Mouse (Mus musculus) adrenal gland (tissue): ENCODE measurements around the gene Scel.

Experiments used
- intact Hi-C: fragments of 180-260 bp; cut with DNase I; formaldehyde crosslinking; loops from one replicate; pipeline ENCODE4 v1.15.1; 2025

Scel gene

DNA sequence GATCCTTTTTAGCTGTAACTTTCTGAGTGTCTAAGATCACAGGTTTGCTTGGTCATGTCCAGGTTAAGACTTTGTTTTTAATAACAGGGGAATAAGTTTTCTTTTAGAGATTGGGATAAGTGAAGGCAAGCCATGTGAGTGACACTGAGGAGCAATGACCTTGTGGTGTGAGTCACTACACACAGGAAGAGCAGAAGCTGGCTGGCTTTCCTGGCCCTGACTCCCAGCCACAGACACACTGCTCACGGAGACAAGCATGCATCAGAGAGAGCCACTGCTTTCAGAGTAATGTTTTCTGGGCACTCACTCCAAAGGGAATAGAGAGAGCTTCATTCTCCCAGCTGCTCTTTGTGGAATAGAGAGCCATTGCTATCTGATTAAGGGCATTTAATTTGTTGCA is 54.8 kb downstream of the Scel start:
- intact Hi-C loops, result no loop called here

DNA sequence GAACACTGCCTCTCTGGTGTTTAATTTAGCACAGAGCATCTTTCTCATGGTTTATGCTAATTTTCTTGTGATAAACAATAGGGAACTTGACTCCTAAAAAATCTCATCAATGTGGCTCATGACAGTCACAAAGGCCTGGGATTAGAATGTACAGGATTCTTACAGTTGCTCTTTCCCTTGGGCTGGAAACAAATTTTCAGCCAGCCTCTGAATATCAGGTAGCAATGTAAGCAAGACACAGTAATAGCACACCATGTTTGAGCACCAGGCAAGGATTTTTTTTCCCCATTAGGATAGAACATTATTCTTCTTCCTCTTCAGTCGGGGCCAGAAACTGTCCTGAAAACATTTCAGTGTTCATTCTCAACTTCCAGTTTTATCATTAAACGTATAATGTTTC is 55.3 kb downstream of the Scel start:
- intact Hi-C loops, result no loop called here

DNA sequence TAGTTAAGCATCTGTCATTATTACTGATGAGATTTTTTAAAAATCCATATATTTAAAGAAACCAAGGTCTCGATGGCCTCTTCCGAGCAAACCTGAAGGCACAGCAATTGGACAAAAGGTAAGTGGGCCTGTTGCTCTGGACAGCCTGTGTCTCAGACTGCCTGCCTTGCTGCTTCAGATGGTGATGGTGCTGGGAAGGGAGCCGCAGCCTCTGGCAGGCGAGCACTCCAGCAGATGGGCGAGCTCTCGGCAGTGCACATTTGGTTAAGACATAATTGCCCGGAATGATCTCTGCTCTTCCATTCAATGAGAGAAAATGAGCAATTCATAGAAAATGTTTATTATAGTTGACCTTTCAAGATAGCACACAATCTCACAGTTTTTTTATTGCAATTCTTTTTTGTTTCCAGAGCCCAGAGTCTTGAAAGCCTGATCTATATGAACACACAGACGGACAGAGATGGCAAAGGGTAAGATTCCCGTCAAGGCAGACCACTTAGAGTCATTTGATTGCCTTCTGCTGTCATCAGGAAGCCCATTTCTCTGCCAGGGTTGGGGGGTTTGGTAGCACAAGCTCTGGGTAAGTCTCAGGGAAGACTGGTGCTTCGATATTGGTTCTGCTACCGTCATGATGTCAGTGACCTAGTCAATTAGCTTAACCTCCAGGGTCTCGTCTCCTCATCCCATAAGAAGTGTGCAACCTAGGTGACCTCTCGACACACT is 58.6 kb downstream of the Scel start:
- intact Hi-C loops, result no loop called here

DNA sequence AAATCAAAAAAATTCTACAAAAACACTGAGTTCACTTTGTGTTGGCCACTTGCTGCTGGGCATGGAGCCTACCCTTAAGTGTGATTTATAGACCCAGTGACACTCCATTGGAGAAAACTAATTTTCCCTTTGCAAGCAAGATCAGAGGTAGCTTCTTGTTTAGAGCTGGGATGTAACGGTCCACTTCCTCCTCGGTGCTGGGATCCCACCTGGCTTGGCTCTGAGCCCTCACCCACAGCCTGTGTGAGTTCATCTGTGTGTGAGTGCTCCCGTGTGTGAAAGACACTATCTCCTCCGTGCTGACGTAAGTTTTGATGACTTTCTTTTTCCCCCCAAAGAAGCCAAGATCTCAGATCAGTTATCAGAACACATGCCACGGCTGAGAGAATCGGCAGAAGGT is 62.7 kb downstream of the Scel start:
- intact Hi-C loops, result no loop called here

DNA sequence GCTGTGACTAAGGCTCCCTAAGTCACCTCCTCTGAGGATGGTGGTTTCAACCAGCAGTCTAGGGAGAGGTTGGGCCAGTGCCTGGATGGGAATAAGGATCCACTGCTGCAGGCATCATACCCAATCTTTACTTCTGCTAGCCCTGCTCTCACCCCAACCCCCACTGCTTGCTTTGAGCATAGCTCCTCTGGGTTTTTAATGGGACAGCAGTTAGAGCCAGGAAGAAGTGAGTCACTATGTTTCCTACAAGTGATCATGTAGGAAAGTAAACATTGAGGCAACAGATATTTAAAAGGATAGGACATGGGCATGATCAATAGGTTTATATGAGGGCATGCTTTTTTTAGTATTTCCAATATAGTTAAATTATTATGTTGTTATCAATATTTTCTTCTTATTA is 63.9 kb downstream of the Scel start:
- intact Hi-C loops, result no loop called here

DNA sequence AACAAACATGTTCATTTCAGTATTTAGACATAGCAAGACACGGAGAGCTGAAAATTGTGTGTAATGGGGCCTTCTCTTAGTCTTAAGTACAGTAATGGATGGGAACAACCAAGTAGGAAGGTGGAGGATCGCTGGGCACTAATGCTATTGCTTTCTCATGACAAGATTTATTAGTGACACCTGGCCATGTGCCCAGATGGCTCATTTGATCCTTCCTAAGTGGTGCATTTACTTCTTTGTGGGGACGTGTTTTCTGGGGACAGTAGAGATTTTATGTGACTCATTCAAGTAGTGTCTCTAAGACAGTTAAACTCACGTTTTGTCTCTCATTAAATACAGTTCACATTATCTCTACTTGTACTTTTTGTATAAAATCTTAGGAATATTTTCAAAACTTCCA is 73.5 kb downstream of the Scel start:
- intact Hi-C loops, result no loop called here

DNA sequence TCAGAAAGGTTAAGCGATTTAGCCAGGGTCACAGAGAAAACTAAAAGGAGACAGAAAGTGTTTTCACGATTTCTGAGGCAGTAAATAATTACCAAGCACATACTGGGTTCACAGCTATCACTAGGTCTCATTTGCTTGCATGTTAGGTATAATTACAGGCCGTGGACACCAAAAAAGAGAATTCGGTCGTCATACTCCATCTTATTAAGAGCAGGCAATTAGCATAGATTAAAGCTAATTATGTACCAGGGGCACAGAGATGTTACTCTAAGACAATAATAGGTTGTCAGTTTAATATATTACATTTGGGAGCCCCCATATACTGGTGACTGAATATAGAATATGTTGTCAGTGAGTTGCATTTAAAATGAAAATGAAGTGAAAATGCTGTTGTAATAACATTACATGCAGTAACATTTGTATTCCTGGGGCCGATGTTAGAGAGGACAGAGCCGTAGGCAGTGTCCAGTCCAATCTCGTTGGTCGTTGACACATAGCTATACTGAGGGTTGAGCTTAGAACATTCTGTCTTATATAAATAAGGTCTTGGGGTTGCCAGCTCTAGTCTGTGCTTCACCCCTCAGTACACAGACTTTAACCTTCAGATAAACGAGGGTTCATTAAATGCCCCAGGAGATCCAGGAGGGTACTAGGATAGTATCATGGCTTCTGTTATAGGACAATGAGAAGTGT is 74.2 kb downstream of the Scel start:
- intact Hi-C loops, result no loop called here

DNA sequence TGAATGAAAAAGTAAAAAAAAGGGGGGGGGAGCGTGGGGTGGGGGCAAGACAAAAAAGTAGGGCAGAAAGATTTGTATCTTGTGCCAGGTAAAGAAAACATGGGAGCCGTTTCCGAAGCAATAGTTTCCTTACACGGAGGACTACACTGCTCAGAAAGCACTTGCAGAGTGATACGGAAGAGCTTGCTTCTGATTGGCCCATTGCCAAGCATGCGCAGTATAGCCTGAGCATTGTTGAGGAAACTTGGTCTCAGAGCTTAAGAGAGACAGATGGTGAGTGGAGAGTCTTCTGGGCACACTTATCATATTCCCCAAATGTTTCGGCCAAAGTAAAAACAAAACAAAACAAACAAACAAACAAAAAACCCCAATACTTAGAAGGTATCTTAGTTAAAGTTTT is 76.7 kb downstream of the Scel start:
- intact Hi-C loops, result no loop called here

DNA sequence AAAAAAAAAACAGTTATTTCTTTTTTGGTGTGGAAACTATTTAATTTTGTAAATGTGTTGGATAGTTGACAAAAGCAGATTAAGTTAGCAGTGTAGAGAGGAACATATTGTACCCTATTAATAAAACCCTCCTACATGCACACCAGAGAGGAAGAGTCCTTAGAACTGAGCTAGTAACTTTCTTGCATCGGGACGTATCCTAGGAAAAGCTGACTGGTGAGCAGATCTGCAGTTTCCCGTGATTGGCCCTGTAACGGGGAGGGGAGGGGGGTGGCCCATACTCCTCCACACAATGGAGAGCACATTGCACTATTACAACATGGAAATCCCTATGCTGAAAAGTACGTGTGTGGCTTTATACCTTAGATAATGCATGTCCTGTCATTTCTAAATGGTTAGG is 82.7 kb downstream of the Scel start:
- intact Hi-C loops, result no loop called here

DNA sequence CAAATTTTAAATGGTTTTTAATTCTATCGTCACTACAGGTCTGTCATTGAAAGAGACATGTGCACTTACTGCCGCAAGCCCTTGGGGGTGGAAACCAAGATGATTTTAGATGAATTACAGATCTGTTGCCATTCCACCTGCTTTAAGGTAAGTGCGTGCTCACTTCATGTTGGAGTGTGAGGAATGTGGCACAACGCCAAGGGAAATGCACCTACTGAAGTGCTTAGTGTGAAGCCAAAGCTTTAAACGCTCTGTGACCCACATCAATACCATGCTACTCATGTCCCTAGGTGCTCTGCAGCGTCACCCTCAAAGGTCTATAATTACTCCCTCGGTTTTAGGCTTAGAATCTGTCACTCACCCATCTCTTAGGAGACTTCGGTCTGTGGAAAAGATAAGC is 94.9 kb downstream of the Scel start:
- intact Hi-C loops, result no loop called here

DNA sequence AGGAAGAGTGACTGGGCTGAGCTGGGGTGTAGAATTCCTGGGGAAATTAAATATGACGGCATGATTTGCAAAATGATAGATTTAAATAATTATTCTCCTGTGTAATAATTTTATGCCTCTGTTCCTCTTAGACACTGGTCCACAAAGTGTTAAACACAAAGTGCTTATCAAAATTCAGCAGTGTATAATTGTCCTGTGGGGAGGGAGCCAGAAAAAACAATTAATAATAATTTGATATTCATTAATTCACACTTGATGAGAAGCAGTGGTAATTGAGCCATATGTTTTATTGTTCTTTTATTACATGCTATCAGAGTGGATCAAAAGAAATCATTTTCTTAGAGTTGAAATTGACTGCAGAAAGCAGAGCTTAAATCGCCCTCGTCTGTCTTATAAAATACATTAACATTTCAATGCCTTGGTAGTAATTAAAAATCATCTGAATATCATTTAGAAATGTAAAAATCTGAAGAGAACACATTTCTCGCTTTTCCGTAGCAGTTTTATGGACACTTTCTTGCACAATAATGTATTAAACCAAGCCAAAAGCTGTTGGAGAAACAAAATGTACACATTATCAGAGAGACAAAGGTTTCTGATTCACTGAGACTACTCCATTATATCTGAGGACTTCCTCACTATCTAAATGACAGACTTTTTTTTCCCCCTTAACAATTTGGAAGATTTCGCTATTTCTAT is 100.6 kb downstream of the Scel start:
- intact Hi-C loops, result no loop called here

DNA sequence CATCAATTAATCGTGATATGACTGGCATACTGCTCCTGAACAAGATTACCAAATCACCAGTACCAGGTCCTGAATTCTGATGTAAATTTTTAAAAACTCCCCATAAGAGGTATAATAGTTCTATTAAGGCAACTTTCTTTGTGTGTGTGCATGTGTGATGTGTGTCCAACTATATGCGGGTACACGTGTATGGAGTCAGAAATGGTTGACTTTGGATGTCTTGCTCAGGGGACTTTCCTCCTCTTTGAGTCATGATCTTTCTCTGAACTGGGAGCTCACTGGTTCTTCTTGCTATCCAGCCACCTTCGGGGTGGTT is 101.1 kb downstream of the Scel start:
- intact Hi-C loops, result no loop called here

DNA sequence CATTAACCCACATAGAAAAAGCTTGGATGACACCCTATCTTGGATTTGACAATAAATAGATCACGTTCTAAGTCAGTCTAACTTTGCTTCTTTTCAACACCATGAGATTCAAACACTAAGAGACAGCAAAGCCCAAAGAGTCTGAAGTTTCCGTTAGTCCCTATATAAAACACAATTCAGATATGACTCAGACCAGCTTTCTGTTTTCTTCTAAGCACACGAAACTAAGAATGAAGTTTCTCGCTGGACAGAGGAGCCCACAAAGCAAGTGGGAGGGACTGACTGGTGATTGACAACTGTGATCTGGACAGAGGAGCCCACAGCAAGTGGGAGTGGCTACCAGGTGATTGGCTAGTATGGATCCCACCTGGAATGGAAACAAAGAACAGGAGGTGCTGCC is 106.6 kb downstream of the Scel start:
- intact Hi-C loops, result no loop called here

DNA sequence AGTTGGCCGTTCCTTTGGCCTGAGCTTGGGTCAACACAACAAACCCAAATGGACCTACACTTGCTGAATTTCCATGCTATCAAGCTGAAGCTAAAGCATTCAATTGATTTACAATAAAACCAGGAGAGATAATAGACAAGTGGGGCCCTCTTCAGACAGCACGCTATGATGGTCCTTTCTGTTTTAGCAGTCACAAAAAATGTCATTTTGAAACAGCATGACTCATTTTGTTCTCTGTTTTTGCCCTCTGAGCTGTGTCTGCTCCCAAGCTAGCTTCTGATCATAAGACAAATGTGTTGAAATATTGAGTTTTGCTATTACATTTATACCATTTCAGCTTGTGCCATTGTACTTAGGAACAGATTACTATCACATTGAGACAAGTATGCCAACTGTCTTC is 108.1 kb downstream of the Scel start:
- intact Hi-C loops, result no loop called here

DNA sequence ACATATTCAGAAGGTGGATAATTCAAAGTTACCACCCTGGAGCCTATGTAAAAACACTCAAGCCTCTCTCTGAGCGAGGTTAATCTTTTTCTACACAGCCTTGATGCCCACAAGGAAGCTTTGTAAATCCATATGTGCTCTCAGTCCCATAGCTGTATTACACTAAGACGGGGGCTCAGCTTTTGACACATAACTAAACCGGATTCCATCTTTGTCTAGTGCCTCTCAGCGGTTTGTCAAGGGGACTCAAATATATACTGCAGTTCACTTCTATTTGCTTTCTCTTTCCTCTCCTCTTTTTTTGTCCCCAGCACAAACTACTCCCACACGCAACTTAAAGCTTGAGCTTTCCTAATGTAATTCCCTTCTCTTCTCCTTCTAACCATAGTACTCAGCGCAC is 113.0 kb downstream of the Scel start:
- intact Hi-C loops, result no loop called here

DNA sequence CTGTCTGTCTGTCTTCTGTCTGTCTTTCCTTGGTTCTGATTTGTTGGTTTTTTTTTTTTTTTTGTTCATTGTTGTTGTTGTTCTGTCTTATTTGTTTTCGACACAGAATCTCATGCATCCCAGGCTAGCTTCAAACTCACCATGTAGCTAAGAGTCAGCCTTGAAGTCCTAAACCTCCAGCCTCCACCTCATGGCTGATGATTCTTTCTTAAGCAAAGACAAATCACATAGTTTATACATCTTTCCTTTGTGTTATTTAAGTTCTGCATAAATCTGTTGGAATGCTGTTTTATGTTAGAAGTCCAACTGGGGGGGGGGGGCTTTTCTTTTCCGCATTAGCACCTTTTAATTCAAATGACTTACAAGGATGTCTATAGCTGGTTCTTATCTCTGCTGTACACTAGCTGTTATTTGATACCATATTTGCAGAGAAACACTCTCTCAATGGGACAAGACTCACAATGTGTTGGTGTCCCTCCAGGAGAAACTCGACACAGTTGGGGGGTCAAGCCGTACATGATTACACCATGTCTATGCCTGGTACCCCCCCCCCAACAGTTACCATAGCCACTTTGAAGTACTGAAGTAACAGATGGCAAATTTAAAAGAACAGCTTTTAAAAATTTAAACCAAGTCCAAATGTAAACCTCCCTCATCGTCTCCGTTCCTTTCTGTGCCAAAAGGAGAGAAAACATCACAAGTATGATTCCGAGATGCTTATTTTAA is 116.7 kb downstream of the Scel start:
- intact Hi-C loops, result no loop called here

DNA sequence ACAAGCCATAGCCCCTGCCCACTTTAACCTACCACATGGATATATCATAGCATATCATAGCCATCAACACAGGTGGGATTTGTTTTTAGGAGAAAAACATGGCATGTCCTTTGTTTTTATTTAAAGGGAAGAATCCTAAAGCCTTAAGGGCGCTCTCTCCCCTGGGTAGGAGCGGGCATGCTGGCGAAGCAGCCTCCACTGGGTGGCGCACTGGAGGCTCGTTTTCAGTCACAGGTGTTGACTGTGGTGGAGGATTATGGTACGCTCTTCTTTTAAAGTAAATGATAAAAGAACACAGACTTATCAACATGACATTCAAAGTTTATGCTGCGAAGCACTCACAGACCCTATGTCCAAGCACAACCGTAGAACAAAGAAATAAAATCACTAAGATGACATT is 117.4 kb downstream of the Scel start:
- intact Hi-C loops, result no loop called here

DNA sequence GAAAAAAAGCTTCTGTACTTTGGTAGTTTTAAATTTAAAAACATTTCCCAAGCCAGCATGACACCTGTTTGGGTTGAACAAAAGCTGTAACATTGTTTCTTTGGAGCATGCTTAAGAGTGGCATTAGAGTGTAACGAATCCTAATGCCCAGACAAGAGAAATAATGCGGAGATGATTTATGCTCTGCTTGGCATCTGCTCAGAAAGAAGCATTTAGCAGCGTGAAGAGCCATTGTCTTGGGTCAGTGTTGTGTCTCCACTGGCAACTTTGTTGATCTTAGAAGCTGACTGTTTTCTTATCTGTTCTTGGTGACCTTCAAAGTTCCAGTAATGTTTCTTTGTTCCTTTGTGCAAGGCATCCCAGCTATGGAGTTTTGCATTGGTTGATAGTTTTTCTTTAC is 130.8 kb downstream of the Scel start:
- intact Hi-C loops, result no loop called here

DNA sequence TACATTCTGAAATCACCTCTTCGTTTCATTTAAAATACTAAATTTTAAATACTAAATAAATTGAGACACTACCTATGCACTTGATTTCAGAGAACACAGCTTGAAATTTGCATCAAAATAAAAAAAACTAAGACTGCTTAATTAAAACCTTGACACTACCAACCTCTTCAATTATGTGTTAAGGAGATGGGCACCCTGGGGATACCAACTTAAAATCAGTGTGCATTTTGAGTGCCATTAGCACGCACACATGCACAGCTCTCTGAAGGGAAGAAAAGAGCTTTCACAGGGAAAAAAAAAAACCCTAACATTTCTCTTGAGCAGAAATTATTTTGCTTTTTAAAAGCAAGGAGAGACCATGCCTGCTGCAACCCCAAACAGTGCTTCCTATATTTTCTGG is 134.8 kb downstream of the Scel start:
- intact Hi-C loops, result no loop called here

DNA sequence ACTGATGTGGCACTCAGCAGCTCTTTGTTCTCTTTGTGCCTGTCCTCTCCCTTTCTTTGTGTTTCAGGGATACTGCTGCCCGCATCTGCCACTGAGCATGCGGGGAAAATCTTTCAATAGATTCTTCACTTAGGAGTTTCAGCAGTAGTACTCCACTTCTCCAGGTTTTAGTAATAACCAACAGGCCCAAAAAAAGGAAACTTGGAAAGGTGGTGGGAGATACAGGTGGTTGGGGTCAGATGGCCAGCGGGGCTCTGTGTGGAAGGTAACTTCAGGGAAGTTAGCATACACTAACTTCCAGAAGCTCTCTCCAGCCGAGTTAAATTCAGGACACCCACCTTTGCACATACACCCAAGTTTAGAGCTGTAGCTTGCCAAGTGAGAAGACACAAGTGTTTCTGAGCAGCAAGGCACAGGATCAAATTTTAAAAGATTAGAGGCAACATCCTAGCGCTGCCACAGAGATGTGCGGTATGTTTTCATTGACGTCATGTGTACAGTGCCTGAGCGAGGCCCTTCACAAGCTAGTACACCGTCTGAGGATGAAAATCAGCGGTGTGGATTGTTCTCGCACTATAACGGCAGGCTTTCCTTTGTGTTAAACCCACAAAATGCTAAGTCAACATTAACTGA is 135.6 kb downstream of the Scel start:
- intact Hi-C loops, result no loop called here

DNA sequence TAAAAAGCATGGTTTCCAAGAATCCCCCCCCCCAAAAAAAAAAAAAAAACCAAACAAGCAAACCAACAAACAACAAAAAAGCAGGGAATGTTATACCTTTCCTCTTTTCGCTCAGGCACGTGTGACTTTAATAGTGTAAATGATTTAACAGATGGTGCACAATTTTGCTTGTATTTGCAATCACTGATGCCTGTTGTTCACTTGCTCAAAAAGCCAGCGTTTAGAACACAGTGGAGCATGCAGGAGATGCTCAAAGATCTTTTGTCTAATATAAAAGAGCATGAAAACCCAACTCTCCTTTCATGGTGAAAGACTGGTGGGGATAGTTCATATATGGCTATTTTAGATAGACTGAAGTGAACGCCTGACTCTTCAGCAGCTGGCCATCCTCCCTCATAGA is 136.2 kb downstream of the Scel start:
- intact Hi-C loops, result no loop called here

DNA sequence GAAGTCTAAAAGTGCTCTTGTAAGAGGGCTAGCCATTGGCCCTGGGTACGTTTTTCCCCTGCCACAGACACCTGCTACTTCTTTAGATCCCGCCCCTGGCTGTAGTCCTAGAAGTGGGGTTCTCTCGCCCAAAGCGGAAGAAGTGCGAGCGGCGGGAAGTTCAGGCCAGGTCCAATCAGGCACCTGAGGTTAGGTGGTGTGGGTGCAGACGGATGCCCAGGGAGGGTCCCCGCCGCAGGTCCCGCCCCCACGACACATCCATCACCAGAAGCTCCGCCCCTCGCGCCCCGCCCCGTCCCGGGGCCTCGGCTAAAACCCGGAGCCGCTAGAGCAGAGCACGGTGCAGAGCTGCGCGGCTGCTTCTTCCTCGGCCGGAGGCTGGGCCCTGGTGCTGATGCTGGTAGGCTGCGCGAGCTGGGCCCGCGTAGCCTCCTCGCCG is 136.8 kb downstream of the Scel start, which contains the start of gene Slain1:
Gene Slain1 (plus strand): TSS at position 333 of the 439 bp plus-strand sequence.
- intact Hi-C loops, result no loop called here
